Mouse (Mus musculus) lung, adult 18-20 months (tissue): ENCODE results near the gene Cage1.

Source experiments
- DNase-seq, 2 experiments: peaks; one replicate each; pipeline ENCODE4 v3.0.0; 2022; ENCODE audit warnings: mixed read lengths in 2 of 2

Gene Cage1

DNA sequence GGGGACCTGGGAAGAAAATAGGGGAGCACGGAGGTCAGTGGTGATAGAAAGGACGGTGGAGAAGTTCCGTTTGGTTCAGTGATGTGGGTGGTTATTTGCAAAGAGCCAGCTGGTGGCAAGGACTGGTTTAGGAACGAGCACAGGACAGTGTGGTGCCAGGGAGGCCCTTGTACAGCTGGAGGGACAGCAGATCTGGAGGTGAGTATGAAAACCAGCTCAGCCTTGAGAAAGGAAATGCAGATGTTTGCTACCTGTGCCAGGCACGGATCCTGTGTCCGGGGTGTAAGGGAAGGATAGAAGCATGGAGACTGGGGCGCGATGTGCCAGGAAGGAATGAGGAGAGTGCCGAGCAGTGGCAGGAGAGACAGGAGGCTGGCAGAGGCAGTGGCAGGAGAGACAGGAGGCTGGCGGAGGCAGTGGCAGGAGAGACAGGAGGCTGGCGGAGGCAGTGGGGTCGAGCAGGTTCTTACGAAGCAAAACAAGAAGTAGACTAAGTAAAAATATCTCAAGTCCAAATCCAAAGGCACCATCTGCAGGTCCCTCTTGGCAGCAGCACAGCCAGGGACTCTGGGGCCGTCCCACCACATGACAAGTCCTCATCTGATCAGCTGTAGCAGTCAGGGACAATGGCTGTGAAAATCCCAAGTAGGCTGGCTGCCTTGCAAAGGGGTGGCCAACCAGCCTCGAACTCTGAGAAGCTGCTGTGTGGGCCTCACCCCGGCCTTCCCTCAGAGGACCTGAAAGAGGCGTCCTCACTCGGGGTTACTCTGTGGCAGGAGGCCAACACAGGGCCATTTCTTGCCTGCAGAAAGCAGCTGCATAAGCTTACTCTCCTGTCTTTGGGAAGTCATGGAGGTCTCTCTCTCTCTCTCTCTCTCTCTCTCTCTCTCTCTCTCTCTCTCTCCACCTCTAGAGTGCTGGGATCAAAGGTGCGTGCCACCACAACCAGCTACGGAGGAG lies 72.5 kb downstream of the Cage1 start:
- no peak for DNase-seq

DNA sequence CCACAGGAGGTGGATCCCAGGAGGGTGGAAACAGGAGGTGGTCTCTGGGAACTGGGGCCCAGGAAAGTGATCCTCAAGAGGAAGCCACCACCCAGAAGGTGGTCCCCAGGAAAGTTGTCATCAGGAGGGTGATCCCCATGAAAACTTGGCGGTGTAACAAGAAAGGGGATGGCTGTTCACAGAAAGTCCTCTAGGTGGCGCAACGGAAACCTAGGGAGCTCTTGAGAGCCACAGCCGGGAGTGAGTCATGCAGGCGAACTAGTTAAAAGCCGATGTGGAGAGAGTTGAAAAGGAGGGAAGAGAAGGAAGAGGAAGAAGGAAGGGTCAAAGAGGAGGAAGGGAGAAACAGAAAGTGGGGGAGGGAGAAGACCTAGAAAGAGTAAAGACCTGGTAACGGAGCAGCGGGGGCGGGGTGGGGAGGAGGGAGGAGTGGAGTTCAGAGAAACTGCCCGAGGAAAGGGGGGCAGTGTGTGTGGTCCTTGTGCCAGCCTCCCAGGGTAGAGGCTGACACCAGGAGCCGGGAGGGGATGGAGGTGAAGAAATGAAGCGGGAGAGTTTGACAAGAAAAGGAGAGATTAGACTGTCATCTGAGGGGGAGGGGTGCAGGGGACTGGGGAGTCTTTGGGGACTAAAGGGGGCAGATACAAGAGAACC lies 73.4 kb downstream of the Cage1 start:
- peak; percentile 78 to 84 for DNase-seq

DNA sequence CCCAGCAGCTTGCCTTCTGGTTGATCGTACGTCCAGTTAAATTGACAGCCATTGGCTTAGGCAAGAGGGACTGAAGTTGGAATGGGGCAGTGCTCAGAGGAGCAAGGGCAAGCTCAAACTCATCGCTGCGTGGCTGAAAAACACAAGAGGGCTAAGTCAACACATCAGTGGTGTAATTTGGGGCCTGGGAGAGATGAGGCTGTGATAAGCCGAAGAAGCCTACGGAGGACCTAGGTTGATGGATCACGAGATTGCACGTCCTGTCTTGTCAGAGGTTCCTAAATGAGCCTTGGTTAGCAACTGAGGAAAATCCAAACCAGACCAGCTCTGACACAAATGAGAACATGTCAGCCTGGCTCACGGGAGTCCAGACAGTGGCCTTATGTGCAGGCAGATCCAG lies 74.3 kb downstream of the Cage1 start:
- DNase-seq, result no peak

DNA sequence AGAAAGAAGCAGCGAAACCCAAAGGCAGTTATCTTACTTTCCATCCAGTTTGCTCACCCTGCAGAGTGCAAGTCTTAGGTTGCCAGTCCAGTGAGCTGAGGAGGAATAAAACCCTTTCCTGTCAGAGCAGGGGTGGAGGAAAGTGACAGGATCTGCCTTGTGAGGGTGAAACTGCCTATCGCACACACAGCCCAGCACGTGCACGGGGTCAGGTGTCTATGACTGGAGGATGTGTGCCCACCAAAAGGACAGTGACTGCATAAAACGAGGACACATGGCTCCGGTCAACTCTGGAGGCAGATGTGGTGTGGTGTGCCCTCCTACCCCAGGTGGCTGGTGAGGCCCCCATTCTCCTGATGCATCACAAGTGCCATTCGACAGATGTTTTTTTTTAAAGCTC lies 76.9 kb downstream of the Cage1 start:
- DNase-seq, result no peak

DNA sequence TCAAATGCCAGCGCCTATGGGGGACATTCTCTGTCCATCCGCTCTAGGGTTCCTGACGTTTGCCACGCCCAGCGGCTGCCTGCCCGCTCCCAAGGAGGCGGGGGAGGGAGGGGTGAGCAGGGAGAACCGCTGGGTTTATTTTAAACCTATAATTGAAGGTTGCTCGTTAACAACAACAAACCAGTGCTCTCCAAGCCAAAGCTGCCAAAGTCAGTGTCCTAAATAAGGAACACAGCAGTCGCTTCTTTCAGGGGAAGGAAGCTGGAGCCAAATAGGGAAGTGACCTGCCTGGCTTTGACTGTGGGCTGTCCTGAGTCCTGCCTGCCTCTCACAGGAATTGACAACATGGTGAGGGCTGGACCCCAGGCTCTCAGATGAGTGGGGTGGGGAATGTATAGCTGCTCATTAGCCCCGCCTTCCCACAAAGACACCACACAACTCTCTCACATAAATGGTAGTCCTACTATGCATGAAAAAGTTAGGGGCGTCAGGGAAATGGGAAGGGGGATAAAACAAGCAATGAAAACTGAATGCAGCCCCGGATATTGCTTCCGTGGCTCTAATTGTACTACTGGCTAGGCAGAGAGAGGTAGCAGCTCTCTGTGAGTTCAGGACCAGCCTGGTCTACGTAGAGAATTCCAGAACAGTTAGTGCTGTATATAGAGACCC lies 77.5 kb downstream of the Cage1 start:
- no peak for DNase-seq

DNA sequence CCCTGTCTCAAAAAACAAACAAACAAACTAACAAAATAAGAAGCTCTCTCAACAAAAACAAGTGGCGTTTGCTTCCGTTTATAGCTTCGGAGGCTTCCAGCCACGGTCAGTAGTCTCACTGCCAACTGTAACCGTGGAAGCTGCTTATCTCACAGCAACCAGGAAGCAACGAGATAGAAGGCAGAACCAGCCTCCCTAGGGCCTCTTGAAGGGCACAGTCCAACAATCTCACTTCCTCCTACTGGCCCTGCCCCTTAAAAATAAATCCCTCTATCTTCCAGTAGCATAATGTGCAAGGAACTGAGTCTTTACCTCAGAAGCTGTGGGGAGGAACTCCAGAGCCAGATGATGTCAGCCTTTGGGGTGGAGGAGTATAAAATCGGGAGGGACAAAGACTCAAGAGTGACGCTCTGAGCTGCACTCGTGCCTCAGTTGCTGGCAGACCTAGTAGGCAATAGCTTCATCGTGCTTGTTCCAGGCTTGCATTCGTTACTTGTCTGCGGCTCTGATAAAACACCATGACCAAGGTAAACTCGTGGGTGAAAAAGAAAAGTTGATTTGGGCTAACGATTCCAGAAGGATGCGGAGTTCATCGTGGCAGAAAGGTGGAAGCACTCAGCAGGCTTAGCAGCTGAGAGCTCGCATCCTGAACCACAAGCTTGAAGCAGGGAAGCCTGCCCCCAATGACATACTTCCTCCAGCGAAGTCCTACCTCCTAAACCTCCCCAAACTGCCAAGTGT lies 78.2 kb downstream of the Cage1 start:
- peak in 1 of 2 experiments; percentile 25 for DNase-seq
